Mouse (Mus musculus): ENCODE results near the gene C530008M17Rik. TPM values are rescaled to one million over a fixed set of nuclear protein-coding genes. Genes with fewer than 3 reads are reported as not detected.

C530008M17Rik gene
- total and polyA plus RNA-seq, 3 experiments = 3.2 to 10.6 TPM; not detected in 1

DNA sequence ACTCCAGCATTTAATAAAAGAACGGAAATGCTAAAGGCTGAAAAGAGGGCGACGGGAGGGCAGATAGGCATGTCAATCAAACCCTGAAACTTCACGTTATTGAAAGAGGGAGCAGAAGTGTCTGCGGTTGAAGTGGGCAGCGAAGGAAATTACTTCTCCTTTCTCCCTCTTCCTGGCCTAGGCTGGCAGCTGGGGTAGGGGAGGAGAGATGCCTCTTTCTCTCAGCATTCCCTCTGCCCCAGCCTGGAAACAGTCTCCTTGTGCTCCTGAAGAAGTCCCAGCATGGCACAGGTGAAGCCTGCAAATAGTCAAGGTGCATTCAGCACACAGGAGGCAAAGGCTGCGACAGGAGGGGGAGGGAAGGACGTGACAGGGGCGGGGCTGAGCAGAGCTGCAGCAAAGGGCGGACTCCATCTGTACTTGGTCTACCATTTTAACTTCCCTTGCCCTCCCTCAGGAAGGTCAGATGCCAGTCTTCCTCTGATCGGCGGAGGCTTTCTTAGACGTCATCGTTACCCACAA lies 122.8 kb downstream of the C530008M17Rik start (continued):
- TF ChIP-seq MYC (IDR thresholded peaks at IDR 0.05; ENCODE audit: low read depth, low read length) = no peak
- peak; percentile 53 to 66; a peak in 2 of 4 replicates for TF ChIP-seq POLR2A (IDR thresholded peaks at IDR 0.05; ENCODE audit: control insufficient read depth in 1 of 2, insufficient read depth in 1 of 2, low read depth in 1 of 2, low read length in 2 of 2, poor library complexity in 1 of 2)
- TF ChIP-seq SIN3A (IDR thresholded peaks at IDR 0.05; ENCODE audit: low read length) = peak; percentile 58
- no peak for TF ChIP-seq USF2 (IDR thresholded peaks at IDR 0.05; ENCODE audit: borderline replicate concordance in 1 of 2, insufficient read depth in 1 of 2, low read depth in 1 of 2, low read length in 2 of 2)
- no peak for TF ChIP-seq BHLHE40 (IDR thresholded peaks at IDR 0.05; ENCODE audit: borderline replicate concordance, low read depth, low read length)
- no peak for TF ChIP-seq MAFK (IDR thresholded peaks at IDR 0.05; ENCODE audit: borderline replicate concordance, low read depth, low read length)
- TF ChIP-seq CTCF (IDR thresholded peaks at IDR 0.05 in 2 of 3, conservative IDR thresholded peaks at IDR 0.05 in 1 of 3; ENCODE audit: control insufficient read depth in 1 of 3, insufficient read depth in 1 of 3, low read depth in 2 of 3, low read length in 3 of 3, poor library complexity in 1 of 3, severe bottlenecking in 1 of 3) = no peak
- TF ChIP-seq MAX (IDR thresholded peaks at IDR 0.05; ENCODE audit: low read length) = 0 out of 2 replicates have a peak, but pooled peaks have one; percentile 1
- TF ChIP-seq MEF2A (IDR thresholded peaks at IDR 0.05; ENCODE audit: extremely low read depth, insufficient replicate concordance, low read depth, low read length, poor library complexity, severe bottlenecking) = no peak
- no peak for TF ChIP-seq POLR2AphosphoS5 (IDR thresholded peaks at IDR 0.05; ENCODE audit: borderline replicate concordance, low read depth, low read length)

- TF ChIP-seq ZKSCAN1 (IDR thresholded peaks at IDR 0.05; ENCODE audit: low read depth, low read length) = peak; percentile 57; the same call in 1 of the 2 replicates
- TF ChIP-seq JUND (IDR thresholded peaks at IDR 0.05; ENCODE audit: low read depth, low read length) = no peak
- no peak for TF ChIP-seq ETS1 (IDR thresholded peaks at IDR 0.05; ENCODE audit: low read depth, low read length)
- Histone ChIP-seq H3K4me1 (ENCODE audit: control insufficient read depth in 1 of 2, insufficient read depth in 2 of 2, low read length in 2 of 2) (peaks cover 2 to 6% of the 10 kb centered on the region in 2 experiments; a peak in 1 of 4 replicates), H3K27ac (ENCODE audit: control insufficient read depth, low read depth, low read length) (no peak overlapping the region), H3K27me3 (ENCODE audit: control insufficient read depth in 1 of 2, insufficient read depth in 2 of 2, low read length in 2 of 2) (no peaks in the 10 kb centered on the region), H3K9ac (ENCODE audit: control insufficient read depth, low read depth, low read length, poor library complexity, severe bottlenecking) (no peak overlapping the region), H3K9me3 (replicated peaks; ENCODE audit: insufficient read depth, low read length) (no peaks in the 10 kb centered on the region), H3K36me3 (ENCODE audit: control insufficient read depth in 1 of 2, insufficient read depth in 2 of 2, low read length in 2 of 2) (peaks cover 0 to 5% of the 10 kb centered on the region in 2 experiments; a peak in 1 of 4 replicates), H3K79me2 (ENCODE audit: control insufficient read depth, insufficient read depth, low read length, poor library complexity) (no peaks in the 10 kb centered on the region), H3K4me3 (ENCODE audit: control insufficient read depth in 1 of 2, insufficient read depth in 1 of 2, low read depth in 2 of 2, low read length in 2 of 2) (no peak overlapping the region)
- no peak for DNase-seq (ENCODE audit: low read depth, low spot score)
These were observed 125.6 kb downstream of the C530008M17Rik start for GRCm38 (mm10) chr5:76781943-76782342.

DNA sequence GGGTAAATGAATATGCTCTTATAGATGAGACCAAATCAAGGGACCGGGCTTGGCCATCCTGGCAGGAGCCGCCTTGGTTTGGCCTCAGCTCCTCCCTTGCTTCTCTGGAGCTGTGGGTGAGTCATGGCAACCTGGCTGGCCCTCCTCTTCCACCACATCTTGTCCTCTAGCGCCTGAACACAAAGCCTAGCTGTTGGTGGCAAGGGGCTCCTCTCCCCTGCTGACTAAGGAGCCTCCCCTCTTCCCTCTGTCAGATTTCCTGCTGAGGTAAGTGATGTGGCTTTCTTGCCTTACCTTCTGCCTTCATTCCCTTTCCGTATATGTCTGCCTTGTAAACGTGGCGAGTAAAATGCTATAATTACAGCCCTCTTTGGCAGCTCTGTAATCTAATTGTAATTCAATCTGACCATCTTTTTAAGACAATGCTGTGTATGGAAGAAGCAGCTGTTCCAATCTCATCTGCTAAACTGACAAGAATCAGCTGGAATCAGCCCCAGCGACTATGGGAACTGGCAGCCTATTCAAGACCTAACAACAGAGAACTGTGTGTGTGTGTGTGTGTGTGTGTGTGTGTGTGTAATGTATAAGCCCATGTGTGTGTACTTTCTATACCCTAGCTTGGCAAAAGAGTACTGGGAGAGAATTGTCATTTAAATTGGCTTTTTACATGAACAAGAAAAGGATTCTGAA lies 126.2 kb downstream of the C530008M17Rik start:
- H3K27ac ChIP-seq (ENCODE audit: control insufficient read depth, low read depth, low read length) = no peak overlapping the region
- H3K4me3 ChIP-seq (ENCODE audit: control insufficient read depth in 1 of 2, insufficient read depth in 1 of 2, low read depth in 2 of 2, low read length in 2 of 2) = no peak overlapping the region
- H3K9ac ChIP-seq (ENCODE audit: control insufficient read depth, low read depth, low read length, poor library complexity, severe bottlenecking) = no peak overlapping the region
- no peaks in the 10 kb centered on the region for H3K79me2 ChIP-seq (ENCODE audit: control insufficient read depth, insufficient read depth, low read length, poor library complexity)
- H3K27me3 ChIP-seq (ENCODE audit: control insufficient read depth in 1 of 2, insufficient read depth in 2 of 2, low read length in 2 of 2) = no peaks in the 10 kb centered on the region
- TF ChIP-seq TBP (IDR thresholded peaks at IDR 0.05; ENCODE audit: low read depth, low read length) = no peak
- peaks cover 2 to 6% of the 10 kb centered on the region in 2 experiments; a peak in 1 of 4 replicates for H3K4me1 ChIP-seq (ENCODE audit: control insufficient read depth in 1 of 2, insufficient read depth in 2 of 2, low read length in 2 of 2)
- peaks cover 0 to 5% of the 10 kb centered on the region in 2 experiments; a peak in 1 of 4 replicates for H3K36me3 ChIP-seq (ENCODE audit: control insufficient read depth in 1 of 2, insufficient read depth in 2 of 2, low read length in 2 of 2)
- DNase-seq (ENCODE audit: low read depth, low spot score) = no peak
- H3K9me3 ChIP-seq (replicated peaks; ENCODE audit: insufficient read depth, low read length) = no peaks in the 10 kb centered on the region
